Mouse (Mus musculus) retina, embryonic 14.5 days (tissue): ENCODE data around the gene Gm10840.
"Not testable (repeated sequence)": the region's sequence is repeated elsewhere in the genome, so short reads cannot be mapped to it uniquely, and the experiment has no call there.

ENCODE experiments used
- DNase-seq: peaks from one replicate; pipeline ENCODE4 v3.0.0-alpha.2; 2015; ENCODE audit warnings: low spot score

The Gm10840 gene

GRCm38 (mm10) chr11:106160841-106161721 is at the start of gene Gm10840, which contains the start of gene Limd2:
Gene Gm10840 (plus strand): TSS chr11:106160850.
Gene Limd2 (minus strand): TSS chr11:106160860.
- DNase-seq, result peak; percentile 70

GRCm38 (mm10) chr11:106111688-106112087 is 49.0 kb upstream of the Gm10840 start:
- DNase-seq, result no peak

GRCm38 (mm10) chr11:106122221-106122620 is 38.4 kb upstream of the Gm10840 start:
- no peak for DNase-seq

GRCm38 (mm10) chr11:106122736-106123135 is 37.9 kb upstream of the Gm10840 start:
- no peak for DNase-seq

- DNase-seq, result no peak
Measured at GRCm38 (mm10) chr11:106124784-106125183, 35.9 kb upstream of the Gm10840 start.

- DNase-seq, result no peak
Measured at GRCm38 (mm10) chr11:106125827-106126226, 34.8 kb upstream of the Gm10840 start.

- DNase-seq, result not testable (repeated sequence)
Measured at GRCm38 (mm10) chr11:106126727-106127373, 33.8 kb upstream of the Gm10840 start.

- DNase-seq, result no peak
Measured at GRCm38 (mm10) chr11:106129477-106129876, 31.2 kb upstream of the Gm10840 start.

GRCm38 (mm10) chr11:106132516-106132915 is 28.1 kb upstream of the Gm10840 start:
- no peak for DNase-seq

GRCm38 (mm10) chr11:106134580-106135528 is 25.8 kb upstream of the Gm10840 start:
- DNase-seq, result peak; percentile 56

- DNase-seq, result no peak
Measured at GRCm38 (mm10) chr11:106151219-106151618, 9.4 kb upstream of the Gm10840 start.

- DNase-seq, result no peak
Measured at GRCm38 (mm10) chr11:106152132-106152531, 8.5 kb upstream of the Gm10840 start.

GRCm38 (mm10) chr11:106154091-106154490 is 6.6 kb upstream of the Gm10840 start:
- DNase-seq, result peak; percentile 16

GRCm38 (mm10) chr11:106154770-106155169 is 5.9 kb upstream of the Gm10840 start:
- DNase-seq, result no peak

GRCm38 (mm10) chr11:106155761-106156160 is 4.9 kb upstream of the Gm10840 start:
- DNase-seq, result no peak

GRCm38 (mm10) chr11:106156257-106156656 is 4.4 kb upstream of the Gm10840 start:
- DNase-seq, result no peak

GRCm38 (mm10) chr11:106157154-106157553 is 3.5 kb upstream of the Gm10840 start:
- DNase-seq, result no peak

GRCm38 (mm10) chr11:106158081-106158929 is 2.3 kb upstream of the Gm10840 start:
- peak; percentile 55 for DNase-seq

GRCm38 (mm10) chr11:106158930-106159215 is 1.8 kb upstream of the Gm10840 start:
- no peak for DNase-seq

- DNase-seq, result no peak
Measured at GRCm38 (mm10) chr11:106159216-106159920, 1.3 kb upstream of the Gm10840 start.
